Mouse (Mus musculus) stomach, embryonic 14.5 days (tissue): ENCODE results near the gene St14. TPM values are rescaled to one million over a fixed set of nuclear protein-coding genes. Genes with fewer than 3 reads are reported as not detected.
A peak's percentile ranks its signal among the peaks of the same experiment; 100 is the strongest.

Experiments
- ATAC-seq: fragments of 200-750 bp; cut with Nextera tagmentation; 2 replicates; pipeline ENCODE4 v1.8.0; 2017; ENCODE audit warnings: low read depth, moderate TSS enrichment; ENCODE audit not compliant: insufficient number of reproducible peaks, insufficient read depth, low FRiP score
- H3K27ac ChIP-seq: fragments of 300-500 bp; sonication (generic); 2 replicates; pipeline ENCODE4 v1.5.1; 2014; ENCODE audit warnings: mild to moderate bottlenecking, low read length, moderate library complexity, mixed read lengths
- H3K27me3 ChIP-seq: fragments of 300-500 bp; sonication (generic); 2 replicates; pipeline ENCODE4 v1.6.1; 2014; ENCODE audit warnings: low read length, control low read depth, mixed read lengths; ENCODE audit not compliant: control insufficient read depth, insufficient read depth
- H3K36me3 ChIP-seq: fragments of 300-500 bp; sonication (generic); 2 replicates; pipeline ENCODE4 v1.6.1; 2014; ENCODE audit warnings: mild to moderate bottlenecking, control low read depth, low read length, moderate library complexity, mixed read lengths; ENCODE audit not compliant: control insufficient read depth, insufficient read depth
- H3K4me1 ChIP-seq: fragments of 300-500 bp; sonication (generic); 2 replicates; pipeline ENCODE4 v1.6.1; 2014; ENCODE audit warnings: low read length, control low read depth, mixed read lengths; ENCODE audit not compliant: control insufficient read depth, insufficient read depth
- H3K4me2 ChIP-seq: fragments of 300-500 bp; sonication (generic); replicated peaks from 2 replicates; pipeline ENCODE4 v1.6.1; 2014; ENCODE audit warnings: low read depth, low read length, control low read depth
- H3K4me3 ChIP-seq: fragments of 300-500 bp; sonication (generic); 2 replicates; pipeline ENCODE4 v1.5.1; 2014; ENCODE audit warnings: low read depth, low read length, control low read depth
- H3K9ac ChIP-seq: fragments of 300-500 bp; sonication (generic); replicated peaks from 2 replicates; pipeline ENCODE4 v1.6.1; 2014; ENCODE audit warnings: low read depth, mild to moderate bottlenecking, control low read depth, low read length, moderate library complexity, mixed read lengths
- H3K9me3 ChIP-seq: fragments of 300-500 bp; sonication (generic); 2 replicates; pipeline ENCODE4 v1.6.1; 2016; ENCODE audit warnings: low read depth, low read length, control low read depth; ENCODE audit not compliant: control insufficient read depth
- WGBS: fragments of 180-500 bp; shearing (Covaris S2); extraction: QIAGEN DNeasy Blood & Tissue Kit; methylation state at CpG from one replicate; pipeline ENCODE4 v1.1.7; 2014; 5-methylcytosine and 5-hydroxymethylcytosine counted together
- polyA plus RNA-seq: library from polyadenylated mRNA; unstranded; fragments of >200 nt; fragmentation: Nextera tagmentation; extraction: Ambion mirVana; gene quantifications from 2 replicates; pipeline ENCODE4 v1.2.1, GENCODE M21; 2014

St14 gene
- polyA plus RNA-seq, 1 experiment from 2014 or later, result 46.9 TPM

DNA sequence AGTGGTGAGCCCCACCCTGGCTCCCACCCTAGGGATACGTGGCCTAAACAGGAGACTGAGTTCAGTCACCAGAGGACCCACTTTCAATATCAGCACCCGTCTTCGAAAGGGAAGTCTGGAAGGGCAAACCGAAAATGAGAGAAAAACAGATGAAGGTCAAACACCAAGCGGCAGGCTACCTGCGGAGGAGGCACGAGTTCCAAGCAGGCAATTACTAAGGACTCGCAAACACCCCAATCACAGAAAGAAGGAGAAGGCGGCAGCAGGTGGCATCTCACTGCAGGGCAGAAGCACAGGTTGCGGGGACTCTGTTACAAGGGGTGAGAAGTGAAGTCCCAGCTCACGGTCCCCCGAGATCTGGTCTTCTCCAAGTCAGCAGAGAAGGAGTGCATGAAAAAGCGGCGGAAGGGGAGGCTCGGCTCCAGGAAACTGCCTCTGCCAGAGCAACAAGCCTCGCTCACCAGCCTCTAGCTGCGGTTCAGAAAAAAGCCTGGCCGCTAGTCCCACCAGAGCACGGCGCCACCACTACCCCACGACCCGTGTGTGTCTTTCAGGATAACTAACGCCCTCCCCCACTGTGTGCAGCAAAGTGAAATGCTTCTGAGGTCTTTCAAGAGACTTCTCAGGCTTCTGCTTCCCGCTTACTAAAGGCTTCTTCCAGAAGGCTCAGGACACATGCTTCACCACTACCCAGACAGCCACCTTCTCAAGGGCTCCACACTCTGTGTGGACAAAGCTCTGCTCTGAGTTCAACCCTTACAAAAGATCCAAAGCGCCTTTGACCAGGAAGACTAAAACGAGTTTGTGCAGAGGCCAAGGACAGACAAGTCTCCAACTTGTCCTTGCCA, 1.1 kb downstream of the St14 start:
- Histone ChIP-seq H3K27ac (peak overlapping the region; percentile 10; the same call in 1 of the 2 replicates), H3K9me3 (no peaks in the 10 kb centered on the region), H3K4me3 (peak overlapping the region; percentile 54), H3K36me3 (no peaks in the 10 kb centered on the region), H3K4me1 (peaks cover 5% of the 10 kb centered on the region; the same call in 1 of the 2 replicates), H3K4me2 (peak overlapping the region; percentile 78), H3K9ac (peak overlapping the region; percentile 60; the same call in 1 of the 2 replicates), H3K27me3 (peaks cover 7% of the 10 kb centered on the region)
- ATAC-seq, result no peak
- 5% methylated on average over 26 of the region's 26 CpGs for WGBS

DNA sequence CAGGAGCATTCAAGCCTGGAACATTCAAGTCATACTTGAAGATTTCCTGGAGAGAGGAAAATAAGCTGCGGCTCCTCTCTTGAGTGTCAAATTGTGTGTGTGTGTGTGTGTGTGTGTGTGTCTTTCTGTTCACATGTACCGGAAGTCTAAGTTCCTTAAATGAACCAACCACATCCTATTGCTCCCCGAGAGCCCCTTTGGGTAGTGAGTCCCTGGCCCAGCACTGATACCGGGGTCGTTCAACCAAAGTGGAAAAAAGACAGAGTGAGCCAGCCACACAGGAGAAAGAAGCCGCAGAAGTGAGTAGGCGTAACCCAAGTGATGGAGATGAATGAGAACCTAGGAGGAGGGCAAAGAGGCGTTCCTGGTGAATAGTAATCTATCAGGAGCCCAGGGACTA, 1.7 kb downstream of the St14 start:
- Histone ChIP-seq H3K9ac (no peak overlapping the region), H3K36me3 (no peaks in the 10 kb centered on the region), H3K9me3 (no peaks in the 10 kb centered on the region), H3K4me2 (peak overlapping the region; percentile 78), H3K4me3 (peak overlapping the region; percentile 54), H3K4me1 (peaks cover 5% of the 10 kb centered on the region; the same call in 1 of the 2 replicates), H3K27me3 (peaks cover 7% of the 10 kb centered on the region), H3K27ac (no peak overlapping the region)
- 40% methylated on average over 8 of the region's 8 CpGs for WGBS
- ATAC-seq, result no peak

DNA sequence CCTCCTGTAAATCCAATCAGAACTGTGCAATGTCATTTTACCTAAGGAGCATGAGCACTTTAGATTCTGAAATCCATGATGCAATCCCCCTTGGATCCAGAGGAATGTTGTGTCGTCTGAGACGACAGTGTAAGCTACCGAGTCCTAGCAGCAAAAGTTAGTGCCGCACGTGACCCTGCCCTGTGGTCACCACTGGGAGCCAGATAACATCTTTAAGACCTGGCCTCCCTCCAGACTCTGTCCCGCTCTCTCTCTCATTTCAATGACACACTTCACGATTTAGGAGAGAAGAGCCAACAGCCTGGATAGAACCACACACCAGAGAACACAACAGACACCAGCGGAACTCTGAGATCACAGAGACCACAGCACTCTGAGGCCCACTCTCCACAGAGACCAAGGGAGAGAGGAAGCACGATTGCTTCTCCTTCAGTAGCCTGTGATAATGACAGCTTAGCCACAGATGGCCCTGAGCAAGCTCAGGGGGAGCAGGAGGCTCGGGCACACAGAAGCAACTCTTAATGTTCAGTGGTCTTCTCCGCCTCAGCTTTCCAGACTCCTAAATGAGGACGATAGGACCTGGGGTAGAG, 3.7 kb downstream of the St14 start:
- ATAC-seq, result no peak
- Histone ChIP-seq H3K9ac (no peak overlapping the region), H3K27me3 (peaks cover 7% of the 10 kb centered on the region), H3K4me3 (no peak overlapping the region), H3K4me1 (peaks cover 5% of the 10 kb centered on the region; the same call in 1 of the 2 replicates), H3K27ac (no peak overlapping the region), H3K4me2 (no peak overlapping the region), H3K9me3 (no peaks in the 10 kb centered on the region), H3K36me3 (no peaks in the 10 kb centered on the region)
- WGBS, result 81% methylated on average over 12 of the region's 12 CpGs

DNA sequence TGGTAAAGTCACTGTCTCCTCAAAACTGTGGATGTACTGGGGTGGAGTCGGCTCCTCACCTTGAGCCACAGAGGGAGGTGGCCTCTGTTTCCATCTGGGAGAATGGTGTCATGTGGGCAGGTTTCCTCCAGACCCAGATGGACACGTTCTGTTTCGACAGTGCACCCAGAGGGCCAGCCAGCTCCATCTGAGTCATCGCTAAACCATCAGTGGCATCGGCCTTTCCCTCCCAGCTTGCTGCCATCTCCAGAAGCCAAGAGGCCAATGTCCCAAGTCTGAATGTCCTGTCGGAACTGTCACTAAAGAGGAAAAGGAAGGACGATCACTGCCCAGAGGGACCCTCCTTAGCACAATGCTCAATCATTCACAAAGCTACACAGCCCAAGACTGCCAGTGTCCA, 5.6 kb downstream of the St14 start:
- WGBS, result 82% methylated on average over 7 of the region's 7 CpGs
- Histone ChIP-seq H3K4me1 (peaks cover 3% of the 10 kb centered on the region; the same call in 1 of the 2 replicates), H3K36me3 (no peaks in the 10 kb centered on the region), H3K9me3 (no peaks in the 10 kb centered on the region), H3K4me2 (no peak overlapping the region), H3K9ac (no peak overlapping the region), H3K4me3 (no peak overlapping the region), H3K27me3 (peaks cover 5% of the 10 kb centered on the region; the same call in 1 of the 2 replicates), H3K27ac (no peak overlapping the region)
- no peak for ATAC-seq

DNA sequence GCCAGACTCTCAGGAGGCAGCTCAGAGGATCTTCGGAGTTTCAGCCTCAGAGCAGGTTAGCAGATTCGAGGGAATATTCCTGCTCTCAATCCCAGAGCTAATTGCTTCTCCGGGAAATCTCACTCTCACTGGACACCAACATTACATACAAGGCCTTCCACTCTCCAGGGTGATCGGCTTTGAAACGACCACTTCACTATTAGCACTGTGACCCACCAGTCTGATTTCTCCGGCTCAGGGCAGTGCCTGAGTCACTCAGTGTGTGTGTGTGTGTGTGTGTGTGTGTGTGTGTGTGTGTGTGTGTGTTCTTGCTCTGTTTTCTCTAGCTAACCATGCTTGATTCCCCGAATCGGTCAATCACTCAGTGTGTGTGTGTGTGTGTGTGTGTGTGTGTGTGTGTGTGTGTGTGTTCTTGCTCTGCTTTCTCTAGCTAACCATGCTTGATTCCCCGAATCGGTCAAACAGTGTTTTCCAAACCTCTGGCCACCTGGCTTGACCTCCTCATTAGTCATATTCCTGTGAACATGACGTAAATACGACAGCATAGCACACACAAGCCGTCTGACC, 9.1 kb downstream of the St14 start:
- WGBS, result 50% methylated on average over 13 of the region's 13 CpGs
- ATAC-seq, result no peak

DNA sequence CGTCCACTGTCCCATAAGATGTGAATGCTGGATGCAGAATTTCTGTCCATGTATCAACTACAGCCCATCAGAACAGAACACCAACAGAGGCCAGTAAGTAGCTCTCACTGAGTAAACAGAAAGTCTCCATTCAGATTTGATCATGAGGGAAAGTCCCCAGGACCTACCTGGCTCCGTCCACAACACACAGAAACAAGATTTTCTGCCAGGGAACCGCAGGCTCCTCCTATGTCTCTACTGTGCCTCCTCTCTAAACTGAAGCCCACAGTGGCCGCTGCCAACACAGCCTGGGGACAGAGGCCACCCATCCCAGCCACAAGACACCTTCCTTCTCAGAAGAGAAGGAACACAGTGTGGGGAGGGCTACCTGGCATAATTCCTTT, 11.1 kb downstream of the St14 start:
- WGBS, result 59% methylated on average over 4 of the region's 4 CpGs

More for the DNA sequence above, 9.1 kb downstream of the St14 start:
- no peaks in the 10 kb centered on the region for H3K36me3 ChIP-seq
- H3K27me3 ChIP-seq, result no peaks in the 10 kb centered on the region
- H3K9ac ChIP-seq, result no peak overlapping the region
- H3K4me1 ChIP-seq, result peaks cover 8% of the 10 kb centered on the region; the same call in 1 of the 2 replicates
- no peak overlapping the region for H3K4me2 ChIP-seq
- no peak overlapping the region for H3K27ac ChIP-seq
- no peak overlapping the region for H3K4me3 ChIP-seq
- no peaks in the 10 kb centered on the region for H3K9me3 ChIP-seq

GRCm38 (mm10) chr9:31119882-31120532, 11.6 kb downstream of the St14 start:
- WGBS, result 41% methylated on average over 11 of the region's 11 CpGs
- H3K4me2 ChIP-seq, result no peak overlapping the region
- H3K4me3 ChIP-seq, result no peak overlapping the region
- H3K27ac ChIP-seq, result no peak overlapping the region
- H3K4me1 ChIP-seq, result peaks cover 8% of the 10 kb centered on the region; the same call in 1 of the 2 replicates
- no peaks in the 10 kb centered on the region for H3K36me3 ChIP-seq
- H3K9me3 ChIP-seq, result no peaks in the 10 kb centered on the region
- no peak overlapping the region for H3K9ac ChIP-seq
- ATAC-seq, result no peak
- H3K27me3 ChIP-seq, result no peaks in the 10 kb centered on the region

More for the DNA sequence above, 11.1 kb downstream of the St14 start:
- H3K27ac ChIP-seq, result peak overlapping the region; percentile 33; the same call in 1 of the 2 replicates
- H3K27me3 ChIP-seq, result no peaks in the 10 kb centered on the region
- H3K4me2 ChIP-seq, result no peak overlapping the region
- peaks cover 8% of the 10 kb centered on the region; the same call in 1 of the 2 replicates for H3K4me1 ChIP-seq
- 0 out of 2 replicates have a peak, but pooled peaks have one; percentile 43 for ATAC-seq
- no peaks in the 10 kb centered on the region for H3K9me3 ChIP-seq
- no peak overlapping the region for H3K4me3 ChIP-seq
- no peaks in the 10 kb centered on the region for H3K36me3 ChIP-seq
- H3K9ac ChIP-seq, result no peak overlapping the region

DNA sequence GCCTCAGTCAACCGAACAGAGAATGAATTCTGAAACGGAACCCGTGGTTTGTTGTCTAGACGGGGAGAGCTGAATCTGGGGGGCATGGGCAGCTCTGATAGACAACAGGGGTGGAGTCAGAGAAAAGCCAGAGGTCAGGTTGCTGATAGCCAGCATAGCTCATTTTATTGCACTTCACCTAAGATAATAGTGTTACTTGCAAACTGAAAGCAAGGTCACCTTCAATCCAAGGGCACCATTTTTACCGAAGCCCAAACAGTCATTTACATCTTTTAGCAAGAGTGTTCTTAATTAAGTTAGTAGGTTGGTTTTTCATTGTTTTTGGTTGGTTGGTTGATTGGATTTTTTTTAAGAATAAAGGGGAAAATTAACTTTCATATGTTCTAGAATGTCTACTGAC, 12.2 kb downstream of the St14 start:
- no peak for ATAC-seq
- H3K27ac ChIP-seq, result no peak overlapping the region
- 64% methylated on average over 5 of the region's 5 CpGs for WGBS

More for the DNA sequence above, 12.2 kb downstream of the St14 start:
- Histone ChIP-seq H3K4me1 (peaks cover 8% of the 10 kb centered on the region; the same call in 1 of the 2 replicates), H3K4me3 (no peak overlapping the region), H3K4me2 (no peak overlapping the region), H3K36me3 (no peaks in the 10 kb centered on the region), H3K9ac (no peak overlapping the region), H3K27me3 (no peaks in the 10 kb centered on the region), H3K9me3 (no peaks in the 10 kb centered on the region)
